ENCODE assay signal across 9 mouse cellular contexts in genomic region chr1:134071411-134072018, GRCm38 (mm10). TPM values are rescaled to one million over a fixed set of nuclear protein-coding genes. Genes with fewer than 3 reads are reported as not detected.
A peak's percentile ranks its signal among the peaks of the same experiment; 100 is the strongest.
DNase-seq lines count a peak whose midpoint lies in the region; ATAC-seq and TF ChIP-seq lines count a peak whose summit lies in the region.
"Had no signal": no experiment of that assay in that cellular context is flagged by ENCODE, and none has a peak within 500 bp of the region (broad histone marks: within the 10 kb centered on the region; RNA-seq: fewer than 3 reads in every experiment).

No protein-coding gene starts in this region.

- TF ChIP-seq CTCF in lung, postnatal 0 days (IDR thresholded peaks at IDR 0.05): no peak

- no peak overlapping the region for H3K4me2 ChIP-seq in embryonic facial prominence, embryonic 15.5 days (replicated peaks)
- no peak overlapping the region for H3K4me2 ChIP-seq in kidney, embryonic 15.5 days
- H3K4me2 ChIP-seq in lung, postnatal 0 days (replicated peaks; ENCODE audit: low read depth, low read length): no peak overlapping the region

- TF ChIP-seq EP300 in lung, postnatal 0 days (IDR thresholded peaks at IDR 0.05): peak; percentile 95

- no peak overlapping the region for H3K9ac ChIP-seq in embryonic facial prominence, embryonic 15.5 days
- H3K9ac ChIP-seq in kidney, embryonic 15.5 days: no peak overlapping the region
- H3K9ac ChIP-seq in lung, postnatal 0 days (replicated peaks; ENCODE audit: low read depth): no peak overlapping the region

- 46% methylated on average over 10 of the region's 10 CpGs for WGBS in embryonic facial prominence, embryonic 15.5 days
- WGBS in kidney, embryonic 15.5 days: 32% methylated on average over 10 of the region's 10 CpGs
- 24% methylated on average over 10 of the region's 10 CpGs for WGBS in lung, postnatal 0 days

- H3K4me1 ChIP-seq in embryonic facial prominence, embryonic 15.5 days: peaks cover 41% of the 10 kb centered on the region
- H3K4me1 ChIP-seq in kidney, embryonic 15.5 days: peaks cover 80% of the 10 kb centered on the region
- H3K4me1 ChIP-seq in lung, postnatal 0 days (ENCODE audit: insufficient read depth, low read depth, low read length): peaks cover 41% of the 10 kb centered on the region

- no peaks in the 10 kb centered on the region for H3K9me3 ChIP-seq in embryonic facial prominence, embryonic 15.5 days (replicated peaks)
- no peaks in the 10 kb centered on the region for H3K9me3 ChIP-seq in kidney, embryonic 15.5 days (replicated peaks)
- no peaks in the 10 kb centered on the region for H3K9me3 ChIP-seq in lung, postnatal 0 days (ENCODE audit: low read length)

- no peaks in the 10 kb centered on the region for H3K27me3 ChIP-seq in embryonic facial prominence, embryonic 15.5 days
- no peaks in the 10 kb centered on the region for H3K27me3 ChIP-seq in kidney, embryonic 15.5 days
- no peaks in the 10 kb centered on the region for H3K27me3 ChIP-seq in lung, postnatal 0 days (replicated peaks; ENCODE audit: insufficient read depth, low read length)

- H3K36me3 ChIP-seq in embryonic facial prominence, embryonic 15.5 days: 0 out of 2 replicates have a peak, but pooled peaks cover 6% of the 10 kb centered on the region
- peaks cover 12% of the 10 kb centered on the region for H3K36me3 ChIP-seq in kidney, embryonic 15.5 days
- H3K36me3 ChIP-seq in lung, postnatal 0 days (ENCODE audit: insufficient read depth, low read length): peaks cover 21% of the 10 kb centered on the region

- no peak overlapping the region for H3K4me3 ChIP-seq in embryonic facial prominence, embryonic 15.5 days (replicated peaks)
- no peak overlapping the region for H3K4me3 ChIP-seq in kidney, embryonic 15.5 days (replicated peaks)
- H3K4me3 ChIP-seq in lung, postnatal 0 days (ENCODE audit: low read depth, low read length): no peak overlapping the region

- ATAC-seq in embryonic facial prominence, embryonic 15.5 days (ENCODE audit: insufficient number of reproducible peaks, low FRiP score, low TSS enrichment, low read depth): peak; percentile 27; the same call in 1 of the 2 replicates
- ATAC-seq in kidney, embryonic 15.5 days (replicated peaks; ENCODE audit: low FRiP score): no peak
- peak; percentile 69 for ATAC-seq in lung, postnatal 0 days
- ATAC-seq in granulocyte monocyte progenitor cell, adult 5-6 weeks (replicated peaks; ENCODE audit: poor library complexity, severe bottlenecking): no peak

- H3K27ac ChIP-seq in embryonic facial prominence, embryonic 15.5 days (replicated peaks): peak overlapping the region; percentile 53; the same call in 1 of the 2 replicates
- peak overlapping the region; percentile 75 for H3K27ac ChIP-seq in kidney, embryonic 15.5 days
- peak overlapping the region; percentile 92 for H3K27ac ChIP-seq in lung, postnatal 0 days (ENCODE audit: low read length)

- peak; percentile 47 for DNase-seq in Muller cell, postnatal 12 days (ENCODE audit: inconsistent ontology term)
- peak; percentile 92 for DNase-seq in lung, postnatal 0 days (ENCODE audit: low spot score)
- no peak for DNase-seq in embryo, embryonic 10 days (ENCODE audit: low spot score)
- DNase-seq in right cerebral cortex, postnatal 25 days: no peak
- no peak for DNase-seq in left cerebral cortex, adult 8-10 months (ENCODE audit: low spot score in 2 of 2)

RNA-seq across cellular contexts. Expression of gene Btg2, which starts 7.4 kb away (rescaled TPM):
- 39.9 and 41.3 TPM in 2 replicates for polyA plus RNA-seq in embryonic facial prominence, embryonic 15.5 days (2015; fragmentation: Nextera tagmentation; extraction: Ambion mirVana)
- 31.1 and 32.2 TPM in 2 replicates for polyA plus RNA-seq in kidney, embryonic 15.5 days (2015; fragmentation: Nextera tagmentation; extraction: Ambion mirVana)
- polyA plus RNA-seq in lung, postnatal 0 days (2015; fragmentation: Nextera tagmentation; extraction: Ambion mirVana): 177 and 184 TPM in 2 replicates
- 7.2 and 13.5 TPM in 2 replicates for total RNA-seq in granulocyte monocyte progenitor cell, adult 5-6 weeks (2014; fragmentation: Nextera tagmentation)
- total RNA-seq in granulocyte monocyte progenitor cell, adult 5-6 weeks (2017): 31.3 and 33.7 TPM in 2 replicates
- 10 to 100 TPM; 11.3 to 21.4 (median 12.1) TPM for total RNA-seq in left cerebral cortex, adult 8-10 months (2022)

RNA-seq across cellular contexts. Expression of gene Fmod, which starts 34.5 kb away (rescaled TPM):
- 22.2 and 30.8 TPM in 2 replicates for polyA plus RNA-seq in embryonic facial prominence, embryonic 15.5 days (2015; fragmentation: Nextera tagmentation; extraction: Ambion mirVana)
- 11.6 and 12.4 TPM in 2 replicates for polyA plus RNA-seq in kidney, embryonic 15.5 days (2015; fragmentation: Nextera tagmentation; extraction: Ambion mirVana)
- 9.7 and 10.0 TPM in 2 replicates for polyA plus RNA-seq in lung, postnatal 0 days (2015; fragmentation: Nextera tagmentation; extraction: Ambion mirVana)
- total RNA-seq in granulocyte monocyte progenitor cell, adult 5-6 weeks (2014; fragmentation: Nextera tagmentation): not detected in 2 replicates
- not detected in 2 replicates for total RNA-seq in granulocyte monocyte progenitor cell, adult 5-6 weeks (2017)
- 10 to 100 TPM; 15.9 to 22.2 (median 20.9) TPM for total RNA-seq in left cerebral cortex, adult 8-10 months (2022)

RNA-seq across cellular contexts. Expression of gene Chit1, which starts 39.5 kb away (rescaled TPM):
- 0.61 and 0.67 TPM in 2 replicates for polyA plus RNA-seq in embryonic facial prominence, embryonic 15.5 days (2015; fragmentation: Nextera tagmentation; extraction: Ambion mirVana)
- 0.30 and 0.31 TPM in 2 replicates for polyA plus RNA-seq in kidney, embryonic 15.5 days (2015; fragmentation: Nextera tagmentation; extraction: Ambion mirVana)
- polyA plus RNA-seq in lung, postnatal 0 days (2015; fragmentation: Nextera tagmentation; extraction: Ambion mirVana): 0.29 TPM in 1 of 2 replicates, not detected in the other
- 0.62 and 1.7 TPM in 2 replicates for total RNA-seq in granulocyte monocyte progenitor cell, adult 5-6 weeks (2014; fragmentation: Nextera tagmentation)
- total RNA-seq in granulocyte monocyte progenitor cell, adult 5-6 weeks (2017): 0.22 and 0.82 TPM in 2 replicates
- under 1 TPM in 1 of 4 experiments, not detected in 3; 0.19 TPM for total RNA-seq in left cerebral cortex, adult 8-10 months (2022)
- polyA plus RNA-seq: limb, embryonic 11.5 days had no signal

Comparison
In these comparisons a context has a peak if more than half of its experiments do, and no peak if none do; other contexts are left out.
1. DNase-seq: peak in Muller cell, postnatal 12 days (single experiment) and lung, postnatal 0 days (single experiment); none in embryo, embryonic 10 days (single experiment), right cerebral cortex, postnatal 25 days (single experiment) and left cerebral cortex, adult 8-10 months (0 of 2).
2. ATAC-seq: peak in embryonic facial prominence, embryonic 15.5 days (single experiment) and lung, postnatal 0 days (single experiment); none in kidney, embryonic 15.5 days (single experiment) and granulocyte monocyte progenitor cell, adult 5-6 weeks (single experiment).
3. Peak in every context shown above with its lines, with median percentiles within 50 percentile points of each other: H3K27ac ChIP-seq.